20 mouse cellular contexts compared by ENCODE assay signal in the genomic region with DNA sequence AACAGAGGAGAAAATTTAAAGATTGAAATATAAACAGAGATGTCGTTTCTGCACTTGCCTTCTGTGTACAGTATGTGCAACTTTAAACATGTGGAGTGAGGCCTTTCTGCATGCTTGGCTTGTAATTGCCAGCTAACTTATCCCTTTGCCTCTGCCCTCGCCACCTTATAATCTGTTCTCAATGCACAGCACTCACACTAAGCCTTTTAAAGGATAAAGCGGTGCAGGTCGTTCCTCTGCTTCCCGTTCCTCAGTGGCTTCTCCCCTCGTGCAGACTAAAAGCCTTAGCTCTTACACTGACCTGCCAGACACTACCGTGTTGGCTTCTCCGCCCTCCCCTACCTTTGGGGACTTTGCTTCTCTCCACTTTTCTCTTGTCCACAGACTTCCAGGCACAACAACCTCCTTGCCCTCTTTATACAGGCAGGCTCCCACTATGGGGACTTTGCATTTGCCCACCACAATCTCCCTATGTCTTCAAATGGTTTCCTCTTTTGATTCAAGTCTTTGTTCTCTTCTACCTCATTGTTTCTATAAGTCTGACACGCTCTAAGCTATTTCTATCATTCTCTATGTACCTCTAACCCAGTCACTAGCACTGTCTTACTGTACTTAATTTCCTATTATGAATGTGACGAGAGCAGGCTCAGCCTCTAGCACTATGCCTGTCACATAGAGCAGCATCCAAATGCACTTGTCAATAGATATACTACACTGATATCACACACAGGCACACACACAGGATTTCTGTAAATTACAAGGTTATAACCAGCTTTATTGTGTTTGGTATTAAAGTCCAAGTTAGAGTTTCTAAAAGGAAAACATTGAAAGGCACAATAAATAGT.
DNase-seq lines count a peak whose midpoint lies in the region; ATAC-seq and TF ChIP-seq lines count a peak whose summit lies in the region.
"Had no signal": no experiment of that assay in that cellular context is flagged by ENCODE, and none has a peak within 500 bp of the region (broad histone marks: within the 10 kb centered on the region; RNA-seq: fewer than 3 reads in every experiment).

No protein-coding gene starts in this region.

- H3K4me2 ChIP-seq in hindbrain, embryonic 15.5 days = no peak overlapping the region
- no peak overlapping the region for H3K4me2 ChIP-seq in hindbrain, embryonic 16.5 days (ENCODE audit: low read length)
- H3K4me2 ChIP-seq in forebrain, embryonic 14.5 days (ENCODE audit: low read length) = no peak overlapping the region
- H3K4me2 ChIP-seq in midbrain, embryonic 12.5 days (replicated peaks) = peak overlapping the region; percentile 22; the same call in 1 of the 2 replicates
- H3K4me2 ChIP-seq in neural tube, embryonic 15.5 days = no peak overlapping the region
- H3K4me2 ChIP-seq: heart, embryonic 13.5 days; kidney, embryonic 15.5 days; liver, embryonic 13.5 days had no signal

- WGBS in hindbrain, embryonic 15.5 days = 67% methylated on average over 10 of the region's 10 CpGs
- WGBS in hindbrain, embryonic 16.5 days = 66% methylated on average over 10 of the region's 10 CpGs
- WGBS in forebrain, embryonic 14.5 days = 27% methylated on average over 10 of the region's 10 CpGs
- 23% methylated on average over 10 of the region's 10 CpGs for WGBS in midbrain, embryonic 12.5 days
- WGBS in neural tube, embryonic 15.5 days = 58% methylated on average over 10 of the region's 10 CpGs

- no peak overlapping the region for H3K4me3 ChIP-seq in hindbrain, embryonic 15.5 days
- no peak overlapping the region for H3K4me3 ChIP-seq in hindbrain, embryonic 16.5 days (ENCODE audit: low read length)
- H3K4me3 ChIP-seq in forebrain, embryonic 14.5 days (ENCODE audit: low read depth, low read length) = no peak overlapping the region
- H3K4me3 ChIP-seq in midbrain, embryonic 12.5 days = no peak overlapping the region
- H3K4me3 ChIP-seq in neural tube, embryonic 15.5 days (replicated peaks) = no peak overlapping the region
- no peak overlapping the region for H3K4me3 ChIP-seq in gastrocnemius, adult 2 months
- H3K4me3 ChIP-seq: embryonic facial prominence, embryonic 10.5 days; heart, embryonic 13.5 days; kidney, embryonic 15.5 days; liver, embryonic 13.5 days had no signal

- no peak for ATAC-seq in hindbrain, embryonic 15.5 days (ENCODE audit: low FRiP score, low read depth)
- ATAC-seq in hindbrain, embryonic 16.5 days = no peak
- peak; percentile 37; the same call in 1 of the 2 replicates for ATAC-seq in forebrain, embryonic 14.5 days
- ATAC-seq in midbrain, embryonic 12.5 days (ENCODE audit: low FRiP score, low read depth) = peak; percentile 60
- peak; percentile 34; the same call in 1 of the 2 replicates for ATAC-seq in neural tube, embryonic 15.5 days (ENCODE audit: low FRiP score)
- ATAC-seq in erythroid progenitor cell, adult 5-6 weeks (replicated peaks; ENCODE audit: low FRiP score, poor library complexity, severe bottlenecking) = no peak
- ATAC-seq: intestine, postnatal 0 days had no signal

- H3K9ac ChIP-seq in hindbrain, embryonic 15.5 days = no peak overlapping the region
- no peak overlapping the region for H3K9ac ChIP-seq in hindbrain, embryonic 16.5 days (ENCODE audit: low read depth, low read length)
- H3K9ac ChIP-seq in forebrain, embryonic 14.5 days (ENCODE audit: low read length) = no peak overlapping the region
- no peak overlapping the region for H3K9ac ChIP-seq in midbrain, embryonic 12.5 days (replicated peaks)
- H3K9ac ChIP-seq in neural tube, embryonic 15.5 days (replicated peaks) = no peak overlapping the region
- H3K9ac ChIP-seq: heart, embryonic 13.5 days; kidney, embryonic 15.5 days; liver, embryonic 13.5 days had no signal

- H3K9me3 ChIP-seq in hindbrain, embryonic 15.5 days = no peaks in the 10 kb centered on the region
- no peaks in the 10 kb centered on the region for H3K9me3 ChIP-seq in hindbrain, embryonic 16.5 days (ENCODE audit: control insufficient read depth, low read length)
- no peaks in the 10 kb centered on the region for H3K9me3 ChIP-seq in forebrain, embryonic 14.5 days (replicated peaks; ENCODE audit: control insufficient read depth, low read length)
- no peaks in the 10 kb centered on the region for H3K9me3 ChIP-seq in midbrain, embryonic 12.5 days
- H3K9me3 ChIP-seq in neural tube, embryonic 15.5 days (replicated peaks) = no peaks in the 10 kb centered on the region
- H3K9me3 ChIP-seq: embryonic facial prominence, embryonic 10.5 days; heart, embryonic 13.5 days; kidney, embryonic 15.5 days; liver, embryonic 13.5 days had no signal

- no peaks in the 10 kb centered on the region for H3K4me1 ChIP-seq in hindbrain, embryonic 15.5 days (replicated peaks)
- H3K4me1 ChIP-seq in hindbrain, embryonic 16.5 days (ENCODE audit: control insufficient read depth, insufficient read depth, low read depth, low read length) = no peaks in the 10 kb centered on the region
- H3K4me1 ChIP-seq in forebrain, embryonic 14.5 days (ENCODE audit: control insufficient read depth, insufficient read depth, low read length) = peaks cover 4% of the 10 kb centered on the region
- H3K4me1 ChIP-seq in midbrain, embryonic 12.5 days = peaks cover 10% of the 10 kb centered on the region
- H3K4me1 ChIP-seq in neural tube, embryonic 15.5 days = no peaks in the 10 kb centered on the region
- H3K4me1 ChIP-seq: embryonic facial prominence, embryonic 10.5 days; kidney, embryonic 15.5 days; liver, embryonic 13.5 days had no signal

- no peak for DNase-seq in forebrain, embryonic 14.5 days (ENCODE audit: low spot score)
- DNase-seq in gastrocnemius, adult 2 months = no peak
- no peak for DNase-seq in lung, postnatal 4 days
- DNase-seq: adrenal gland, postnatal 25 days; cerebellum, adult 9-10 months; heart, postnatal 14 days; kidney, postnatal 36 days; liver, embryonic 13.5 days; lung, adult 2 months; lung, postnatal 14 days; right cerebral cortex, postnatal 14 days had no signal

- 0 out of 2 replicates have a peak overlapping the region, but pooled peaks have one; percentile 18 for H3K27ac ChIP-seq in hindbrain, embryonic 15.5 days (replicated peaks)
- no peak overlapping the region for H3K27ac ChIP-seq in hindbrain, embryonic 16.5 days (ENCODE audit: low read depth, low read length)
- no peak overlapping the region for H3K27ac ChIP-seq in forebrain, embryonic 14.5 days (ENCODE audit: low read depth, low read length)
- 0 out of 2 replicates have a peak overlapping the region, but pooled peaks have one; percentile 26 for H3K27ac ChIP-seq in midbrain, embryonic 12.5 days (replicated peaks)
- 0 out of 2 replicates have a peak overlapping the region, but pooled peaks have one; percentile 42 for H3K27ac ChIP-seq in neural tube, embryonic 15.5 days (replicated peaks)
- no peak overlapping the region for H3K27ac ChIP-seq in gastrocnemius, adult 2 months
- H3K27ac ChIP-seq: embryonic facial prominence, embryonic 10.5 days; heart, embryonic 13.5 days; kidney, embryonic 15.5 days; liver, embryonic 13.5 days had no signal

- H3K27me3 ChIP-seq in hindbrain, embryonic 15.5 days = no peaks in the 10 kb centered on the region
- no peaks in the 10 kb centered on the region for H3K27me3 ChIP-seq in hindbrain, embryonic 16.5 days (replicated peaks; ENCODE audit: control insufficient read depth, insufficient read depth, low read length)
- H3K27me3 ChIP-seq in forebrain, embryonic 14.5 days (replicated peaks; ENCODE audit: control insufficient read depth, insufficient read depth, low read length) = no peaks in the 10 kb centered on the region
- H3K27me3 ChIP-seq in midbrain, embryonic 12.5 days = no peaks in the 10 kb centered on the region
- H3K27me3 ChIP-seq in neural tube, embryonic 15.5 days (replicated peaks) = no peaks in the 10 kb centered on the region
- H3K27me3 ChIP-seq: heart, embryonic 13.5 days; kidney, embryonic 15.5 days; liver, embryonic 13.5 days had no signal

- TF ChIP-seq CTCF in gastrocnemius, adult 2 months (IDR thresholded peaks at IDR 0.05) = no peak

- H3K36me3 ChIP-seq in hindbrain, embryonic 15.5 days = no peaks in the 10 kb centered on the region
- H3K36me3 ChIP-seq in hindbrain, embryonic 16.5 days (ENCODE audit: control insufficient read depth, insufficient read depth, low read length) = no peaks in the 10 kb centered on the region
- no peaks in the 10 kb centered on the region for H3K36me3 ChIP-seq in forebrain, embryonic 14.5 days (ENCODE audit: control insufficient read depth, insufficient read depth, low read length)
- no peaks in the 10 kb centered on the region for H3K36me3 ChIP-seq in midbrain, embryonic 12.5 days
- no peaks in the 10 kb centered on the region for H3K36me3 ChIP-seq in neural tube, embryonic 15.5 days
- H3K36me3 ChIP-seq: embryonic facial prominence, embryonic 10.5 days; heart, embryonic 13.5 days; kidney, embryonic 15.5 days; liver, embryonic 13.5 days had no signal

- intact Hi-C loops in gastrocnemius, adult 2 months (cut with DNase I) = no loop called here

Comparison
In these comparisons a context has a peak if more than half of its experiments do, and no peak if none do; other contexts are left out.
1. H3K27ac ChIP-seq: peak in hindbrain, embryonic 15.5 days (single experiment), midbrain, embryonic 12.5 days (single experiment) and neural tube, embryonic 15.5 days (single experiment); none in hindbrain, embryonic 16.5 days (single experiment), forebrain, embryonic 14.5 days (single experiment) and gastrocnemius, adult 2 months (single experiment).
2. ATAC-seq: peak in forebrain, embryonic 14.5 days (single experiment), midbrain, embryonic 12.5 days (single experiment) and neural tube, embryonic 15.5 days (single experiment); none in hindbrain, embryonic 15.5 days (single experiment), hindbrain, embryonic 16.5 days (single experiment) and erythroid progenitor cell, adult 5-6 weeks (single experiment).